Mouse (Mus musculus) lung, adult 2 months (tissue): ENCODE data around the gene Gtf3c1. TPM values are rescaled to one million over a fixed set of nuclear protein-coding genes. Genes with fewer than 3 reads are reported as not detected.

ENCODE experiments used
- DNase-seq: peaks from one replicate; pipeline ENCODE4 v3.0.0; 2022
- H3K4me1 ChIP-seq: fragments of 200-500 bp; 2 replicates; pipeline ENCODE4 v1.6.1; 2011; ENCODE audit warnings: low read length; ENCODE audit not compliant: control insufficient read depth, insufficient read depth
- H3K4me3 ChIP-seq: fragments of 200-500 bp; replicated peaks from 2 replicates; pipeline ENCODE3; 2011; ENCODE audit warnings: low read depth, mild to moderate bottlenecking, control low read depth, low read length; ENCODE audit errors: extremely low read depth
- CTCF ChIP-seq: fragments of 200-500 bp; IDR thresholded peaks from 2 replicates; pipeline ENCODE4 v1.5.1; 2011; ENCODE audit warnings: mild to moderate bottlenecking, low read length, control low read depth; ENCODE audit not compliant: insufficient read depth
- POLR2A ChIP-seq: fragments of 200-500 bp; IDR thresholded peaks from 2 replicates; pipeline ENCODE4 v1.6.1; 2011; ENCODE audit warnings: low read depth, mild to moderate bottlenecking, control low read depth, low read length, borderline replicate concordance; ENCODE audit errors: extremely low read depth
- WGBS: fragments of 180-500 bp; shearing (Covaris S2); methylation state at CpG from one replicate; pipeline ENCODE4 v1.1.7; 2018; 5-methylcytosine and 5-hydroxymethylcytosine counted together
- polyA plus RNA-seq: library from polyadenylated mRNA; depleted of rRNA; stranded (reverse); fragments of >200 nt; gene quantifications from 2 replicates; pipeline ENCODE4 v1.2.3, GENCODE M21; 2012

Gene Gtf3c1
- polyA plus RNA-seq, 1 experiment = 68.4 TPM

GRCm38 (mm10) chr7:125708100-125708499 is 520 bp upstream of the Gtf3c1 start:
- TF ChIP-seq POLR2A = no peak
- no peak for TF ChIP-seq CTCF
- DNase-seq = no peak
- Histone ChIP-seq H3K4me3 (peak overlapping the region; percentile 81), H3K4me1 (peaks cover 13% of the 10 kb centered on the region; the same call in 1 of the 2 replicates)
- 3% methylated on average over 15 of the region's 15 CpGs for WGBS

- DNase-seq = no peak
- peak overlapping the region; percentile 78 for H3K4me3 ChIP-seq
- TF ChIP-seq POLR2A (no peak), CTCF (no peak)
- H3K4me1 ChIP-seq = peaks cover 12% of the 10 kb centered on the region; the same call in 1 of the 2 replicates
- WGBS = 1% methylated on average over 24 of the region's 24 CpGs
Measured at GRCm38 (mm10) chr7:125707186-125707585, 394 bp downstream of the Gtf3c1 start.

GRCm38 (mm10) chr7:125702791-125703190 is 4.8 kb downstream of the Gtf3c1 start:
- Histone ChIP-seq H3K4me1 (peaks cover 10% of the 10 kb centered on the region; the same call in 1 of the 2 replicates), H3K4me3 (no peak overlapping the region)
- TF ChIP-seq CTCF (no peak), POLR2A (no peak)
- 75% methylated on average over 1 of the region's 1 CpGs for WGBS
- DNase-seq = no peak

GRCm38 (mm10) chr7:125694056-125694455 is 13.5 kb downstream of the Gtf3c1 start:
- DNase-seq = no peak
- Histone ChIP-seq H3K4me1 (0 out of 2 replicates have a peak, but pooled peaks cover 2% of the 10 kb centered on the region), H3K4me3 (no peak overlapping the region)
- TF ChIP-seq CTCF = no peak
- no peak for TF ChIP-seq POLR2A
- WGBS = 74% methylated on average over 5 of the region's 5 CpGs

- Histone ChIP-seq H3K4me3 (no peak overlapping the region), H3K4me1 (0 out of 2 replicates have a peak, but pooled peaks cover 2% of the 10 kb centered on the region)
- WGBS = 76% methylated on average over 4 of the region's 4 CpGs
- DNase-seq = no peak
- TF ChIP-seq CTCF (no peak), POLR2A (no peak)
Measured at GRCm38 (mm10) chr7:125690516-125690915, 17.1 kb downstream of the Gtf3c1 start.

- TF ChIP-seq POLR2A = no peak
- no peak for TF ChIP-seq CTCF
- 87% methylated on average over 9 of the region's 9 CpGs for WGBS
- DNase-seq = no peak
- no peak overlapping the region for H3K4me3 ChIP-seq
- H3K4me1 ChIP-seq = no peaks in the 10 kb centered on the region
Measured at GRCm38 (mm10) chr7:125679936-125680335, 27.6 kb downstream of the Gtf3c1 start.

GRCm38 (mm10) chr7:125678756-125679155 is 28.8 kb downstream of the Gtf3c1 start:
- Histone ChIP-seq H3K4me1 (no peaks in the 10 kb centered on the region), H3K4me3 (no peak overlapping the region)
- TF ChIP-seq POLR2A (no peak), CTCF (no peak)
- no peak for DNase-seq
- 77% methylated on average over 8 of the region's 8 CpGs for WGBS

GRCm38 (mm10) chr7:125674916-125675315 is 32.7 kb downstream of the Gtf3c1 start:
- peak; percentile 50 for DNase-seq
- Histone ChIP-seq H3K4me3 (no peak overlapping the region), H3K4me1 (no peaks in the 10 kb centered on the region)
- peak; percentile 57; the same call in 1 of the 2 replicates for TF ChIP-seq CTCF
- TF ChIP-seq POLR2A = no peak
- 84% methylated on average over 2 of the region's 2 CpGs for WGBS

GRCm38 (mm10) chr7:125671396-125671795 is 36.2 kb downstream of the Gtf3c1 start:
- no peak for TF ChIP-seq CTCF
- TF ChIP-seq POLR2A = no peak
- no peak for DNase-seq
- no peak overlapping the region for H3K4me3 ChIP-seq
- no peaks in the 10 kb centered on the region for H3K4me1 ChIP-seq
- 88% methylated on average over 8 of the region's 8 CpGs for WGBS

- no peaks in the 10 kb centered on the region for H3K4me1 ChIP-seq
- no peak for TF ChIP-seq CTCF
- TF ChIP-seq POLR2A = no peak
- no peak overlapping the region for H3K4me3 ChIP-seq
- DNase-seq = no peak
- 86% methylated on average over 6 of the region's 6 CpGs for WGBS
Measured at GRCm38 (mm10) chr7:125670865-125671264, 36.7 kb downstream of the Gtf3c1 start.
